Mouse (Mus musculus): ENCODE measurements at regions not wholly inside any gene's neighbourhood (a gene's known extent, or its start where the extent isn't known, plus 50 kb on each side); places are given as distances from the start of the nearest gene placed in this dataset.

- DNase-seq (ENCODE audit: low spot score in 2 of 2), result no peak
Observed at GRCm38 (mm10) chr13:42589607-42590006, 90.8 kb upstream of the Phactr1 start.

- DNase-seq (ENCODE audit: low spot score in 2 of 2), result no peak
Observed at GRCm38 (mm10) chr13:42590415-42590814, 90.0 kb upstream of the Phactr1 start.

- no peak for DNase-seq (ENCODE audit: low spot score in 2 of 2)
Observed at GRCm38 (mm10) chr13:42592945-42593344, 87.5 kb upstream of the Phactr1 start.

- DNase-seq (ENCODE audit: low spot score in 2 of 2), result peak; percentile 33 to 56
Observed at GRCm38 (mm10) chr13:42593488-42594170, 86.8 kb upstream of the Phactr1 start.

- DNase-seq (ENCODE audit: low spot score in 2 of 2), result no peak
Observed at GRCm38 (mm10) chr13:42595180-42595579, 85.2 kb upstream of the Phactr1 start.

GRCm38 (mm10) chr13:42597781-42598180 is 82.6 kb upstream of the Phactr1 start:
- DNase-seq (ENCODE audit: low spot score in 2 of 2), result no peak

- DNase-seq (ENCODE audit: low spot score in 2 of 2), result peak in 1 of 2 experiments; percentile 21
Observed at GRCm38 (mm10) chr13:42603308-42603707, 77.1 kb upstream of the Phactr1 start.

- no peak for DNase-seq (ENCODE audit: low spot score in 2 of 2)
Observed at GRCm38 (mm10) chr13:42607735-42608134, 72.7 kb upstream of the Phactr1 start.

GRCm38 (mm10) chr13:42608963-42609362 is 71.5 kb upstream of the Phactr1 start:
- no peak for DNase-seq (ENCODE audit: low spot score in 2 of 2)

GRCm38 (mm10) chr13:42613326-42613725 is 67.1 kb upstream of the Phactr1 start:
- DNase-seq (ENCODE audit: low spot score in 2 of 2), result no peak

GRCm38 (mm10) chr13:42615826-42616225 is 64.6 kb upstream of the Phactr1 start:
- DNase-seq (ENCODE audit: low spot score in 2 of 2), result no peak

GRCm38 (mm10) chr13:42617225-42617624 is 63.2 kb upstream of the Phactr1 start:
- DNase-seq (ENCODE audit: low spot score in 2 of 2), result peak in 1 of 2 experiments; percentile 32

- no peak for DNase-seq (ENCODE audit: low spot score in 2 of 2)
Observed at GRCm38 (mm10) chr13:42617844-42618243, 62.6 kb upstream of the Phactr1 start.

GRCm38 (mm10) chr13:42619555-42620280 is 60.7 kb upstream of the Phactr1 start:
- DNase-seq (ENCODE audit: low spot score in 2 of 2), result no peak

GRCm38 (mm10) chr13:42623491-42623890 is 56.9 kb upstream of the Phactr1 start:
- DNase-seq (ENCODE audit: low spot score in 2 of 2), result peak; percentile 76 to 81
